Mouse (Mus musculus): ENCODE results near the gene Gm7030. TPM values are rescaled to one million over a fixed set of nuclear protein-coding genes. Genes with fewer than 3 reads are reported as not detected.
A peak's percentile ranks its signal among the peaks of the same experiment; 100 is the strongest.

Gene Gm7030
- polyA plus RNA-seq, 1 experiment from 2014 or later: not detected

GRCm38 (mm10) chr17:36060829-36061228, 68.4 kb downstream of the Gm7030 start:
- no peak overlapping the region for H3K27ac ChIP-seq (ENCODE audit: low read length)
- ATAC-seq (peak; percentile 47; the same call in 1 of the 2 replicates), DNase-seq (ENCODE audit: low spot score) (peak; percentile 87)
- no peaks in the 10 kb centered on the region for H3K4me1 ChIP-seq (ENCODE audit: insufficient read depth, low read depth, low read length)
- no peaks in the 10 kb centered on the region for H3K36me3 ChIP-seq (ENCODE audit: insufficient read depth, low read length)
- WGBS: 29% methylated on average over 2 of the region's 2 CpGs
- H3K27me3 ChIP-seq (replicated peaks; ENCODE audit: insufficient read depth, low read length): no peaks in the 10 kb centered on the region
- TF ChIP-seq CTCF (IDR thresholded peaks at IDR 0.05) (peak; percentile 77), EP300 (IDR thresholded peaks at IDR 0.05) (no peak)
- H3K4me2 ChIP-seq (replicated peaks; ENCODE audit: low read depth, low read length): no peak overlapping the region
- no peaks in the 10 kb centered on the region for H3K9me3 ChIP-seq (ENCODE audit: low read length)
- no peak overlapping the region for H3K4me3 ChIP-seq (ENCODE audit: low read depth, low read length)
- no peak overlapping the region for H3K9ac ChIP-seq (replicated peaks; ENCODE audit: low read depth)

Other genes with a start within 250 kb of the Gm7030 start
- 22.3 and 25.8 TPM in 2 replicates for gene Dhx16, start 249.6 kb downstream of the Gm7030 start, polyA plus RNA-seq (2015; fragmentation: Nextera tagmentation; extraction: Ambion mirVana)
- gene 2310061I04Rik, start 232.0 kb downstream of the Gm7030 start, polyA plus RNA-seq (2015; fragmentation: Nextera tagmentation; extraction: Ambion mirVana): 15.9 and 18.5 TPM in 2 replicates
- 19.3 and 24.6 TPM in 2 replicates for gene Atat1, start 219.3 kb downstream of the Gm7030 start, polyA plus RNA-seq (2015; fragmentation: Nextera tagmentation; extraction: Ambion mirVana)
- gene Mrps18b, start 213.0 kb downstream of the Gm7030 start, polyA plus RNA-seq (2015; fragmentation: Nextera tagmentation; extraction: Ambion mirVana): 40.7 and 44.8 TPM in 2 replicates
- gene Ppp1r10, start 213.0 kb downstream of the Gm7030 start, polyA plus RNA-seq (2015; fragmentation: Nextera tagmentation; extraction: Ambion mirVana): 21.4 and 23.5 TPM in 2 replicates
- gene Abcf1, start 159.7 kb downstream of the Gm7030 start, polyA plus RNA-seq (2015; fragmentation: Nextera tagmentation; extraction: Ambion mirVana): 61.2 and 67.8 TPM in 2 replicates
- 29.6 and 32.1 TPM in 2 replicates for gene Gnl1, start 149.6 kb downstream of the Gm7030 start, polyA plus RNA-seq (2015; fragmentation: Nextera tagmentation; extraction: Ambion mirVana)
- gene Prr3, start 149.2 kb downstream of the Gm7030 start, polyA plus RNA-seq (2015; fragmentation: Nextera tagmentation; extraction: Ambion mirVana): 12.6 and 12.9 TPM in 2 replicates
- gene H2-T24, start 108.9 kb downstream of the Gm7030 start, polyA plus RNA-seq (2015; fragmentation: Nextera tagmentation; extraction: Ambion mirVana): 2.7 and 3.7 TPM in 2 replicates
- gene H2-T23, start 96.6 kb downstream of the Gm7030 start, polyA plus RNA-seq (2015; fragmentation: Nextera tagmentation; extraction: Ambion mirVana): 50.4 and 53.1 TPM in 2 replicates
- 23.9 and 24.4 TPM in 2 replicates for gene H2-T22, start 86.7 kb downstream of the Gm7030 start, polyA plus RNA-seq (2015; fragmentation: Nextera tagmentation; extraction: Ambion mirVana)
- not detected in 2 replicates for gene Gm6034, start 86.5 kb downstream of the Gm7030 start, polyA plus RNA-seq (2015; fragmentation: Nextera tagmentation; extraction: Ambion mirVana)
- gene Gm11127, start 71.1 kb downstream of the Gm7030 start, polyA plus RNA-seq (2015; fragmentation: Nextera tagmentation; extraction: Ambion mirVana): not detected in 2 replicates
- not detected in 2 replicates for gene Gm19684, start 7.7 kb downstream of the Gm7030 start, polyA plus RNA-seq (2015; fragmentation: Nextera tagmentation; extraction: Ambion mirVana)
- 6.7 and 9.6 TPM in 2 replicates for gene Gm8909, start 39.1 kb upstream of the Gm7030 start, polyA plus RNA-seq (2015; fragmentation: Nextera tagmentation; extraction: Ambion mirVana)
- 0.12 TPM in 2 replicates for gene H2-T3, start 60.9 kb upstream of the Gm7030 start, polyA plus RNA-seq (2015; fragmentation: Nextera tagmentation; extraction: Ambion mirVana)
- gene Rpp21, start 128.6 kb upstream of the Gm7030 start, polyA plus RNA-seq (2015; fragmentation: Nextera tagmentation; extraction: Ambion mirVana): 129 and 146 TPM in 2 replicates
- 9.2 and 10.4 TPM in 2 replicates for gene Trim39, start 142.8 kb upstream of the Gm7030 start, polyA plus RNA-seq (2015; fragmentation: Nextera tagmentation; extraction: Ambion mirVana)
- not detected in 2 replicates for gene H2-M10.2, start 157.1 kb upstream of the Gm7030 start, polyA plus RNA-seq (2015; fragmentation: Nextera tagmentation; extraction: Ambion mirVana)
- not detected in 2 replicates for gene H2-M10.1, start 196.7 kb upstream of the Gm7030 start, polyA plus RNA-seq (2015; fragmentation: Nextera tagmentation; extraction: Ambion mirVana)
- not detected in 2 replicates for gene H2-M10.3, start 239.0 kb upstream of the Gm7030 start, polyA plus RNA-seq (2015; fragmentation: Nextera tagmentation; extraction: Ambion mirVana)

Measured in lung, postnatal 0 days (tissue).